7 mouse cellular contexts compared by ENCODE assay signal in genomic region chr5:21055820-21056531, GRCm38 (mm10). TPM values are rescaled to one million over a fixed set of nuclear protein-coding genes. Genes with fewer than 3 reads are reported as not detected.
DNase-seq lines count a peak whose midpoint lies in the region; ATAC-seq lines count a peak whose summit lies in the region.

Gene Ptpn12 (minus strand): TSS chr5:21055911.

- H3K4me1 ChIP-seq in embryonic facial prominence, embryonic 11.5 days (ENCODE audit: control insufficient read depth, insufficient read depth, low read length) = no peaks in the 10 kb centered on the region; the same call in 1 of the 2 replicates
- H3K4me1 ChIP-seq in limb, embryonic 11.5 days (ENCODE audit: control insufficient read depth, insufficient read depth, low read length) = peaks cover 4% of the 10 kb centered on the region
- H3K4me1 ChIP-seq in midbrain, embryonic 14.5 days (ENCODE audit: control insufficient read depth, insufficient read depth, low read length) = peaks cover 17% of the 10 kb centered on the region

- H3K4me2 ChIP-seq in embryonic facial prominence, embryonic 11.5 days (ENCODE audit: low read depth, low read length) = peak within 1 kb of the TSS; percentile 49
- peak within 1 kb of the TSS; percentile 59 for H3K4me2 ChIP-seq in limb, embryonic 11.5 days (ENCODE audit: low read depth, severe bottlenecking)
- H3K4me2 ChIP-seq in midbrain, embryonic 14.5 days (ENCODE audit: low read length) = peak within 1 kb of the TSS; percentile 77

- no peaks in the 10 kb centered on the region for H3K9me3 ChIP-seq in embryonic facial prominence, embryonic 11.5 days (replicated peaks; ENCODE audit: control insufficient read depth, low read length)
- no peaks in the 10 kb centered on the region for H3K9me3 ChIP-seq in limb, embryonic 11.5 days (ENCODE audit: control insufficient read depth, low read length)
- no peaks in the 10 kb centered on the region for H3K9me3 ChIP-seq in midbrain, embryonic 14.5 days (ENCODE audit: control insufficient read depth, low read length)

- H3K27ac ChIP-seq in embryonic facial prominence, embryonic 11.5 days (replicated peaks; ENCODE audit: low read depth, low read length) = peak within 1 kb of the TSS; percentile 99
- peak within 1 kb of the TSS; percentile 98 for H3K27ac ChIP-seq in limb, embryonic 11.5 days (replicated peaks; ENCODE audit: low read depth, low read length)
- H3K27ac ChIP-seq in midbrain, embryonic 14.5 days (replicated peaks; ENCODE audit: low read depth, low read length) = peak within 1 kb of the TSS; percentile 99

- no peaks in the 10 kb centered on the region for H3K27me3 ChIP-seq in embryonic facial prominence, embryonic 11.5 days (ENCODE audit: control insufficient read depth, insufficient read depth, low read length)
- no peaks in the 10 kb centered on the region for H3K27me3 ChIP-seq in limb, embryonic 11.5 days (ENCODE audit: control insufficient read depth, insufficient read depth, low read length)
- H3K27me3 ChIP-seq in midbrain, embryonic 14.5 days (ENCODE audit: control insufficient read depth, insufficient read depth, low read length) = no peaks in the 10 kb centered on the region

- peak; percentile 96 for ATAC-seq in embryonic facial prominence, embryonic 11.5 days (replicated peaks; ENCODE audit: insufficient number of reproducible peaks, low FRiP score, low TSS enrichment, low read depth)
- ATAC-seq in limb, embryonic 11.5 days (ENCODE audit: insufficient number of reproducible peaks, low FRiP score, low TSS enrichment, low read depth) = peak; percentile 96
- ATAC-seq in midbrain, embryonic 14.5 days (ENCODE audit: low FRiP score, low TSS enrichment) = peak; percentile 96

- peak within 1 kb of the TSS; percentile 97 for H3K9ac ChIP-seq in embryonic facial prominence, embryonic 11.5 days (replicated peaks; ENCODE audit: low read length)
- H3K9ac ChIP-seq in limb, embryonic 11.5 days (ENCODE audit: low read length) = peak within 1 kb of the TSS; percentile 95
- H3K9ac ChIP-seq in midbrain, embryonic 14.5 days (replicated peaks; ENCODE audit: low read length) = peak within 1 kb of the TSS; percentile 98

- DNase-seq in adrenal gland, postnatal 14 days = peak; percentile 99
- DNase-seq in embryonic facial prominence, embryonic 11.5 days (ENCODE audit: low spot score) = peak; percentile 98
- DNase-seq in heart, adult 11 months = peak; percentile 100
- peak; percentile 97 for DNase-seq in kidney, adult 18-20 months
- peak; percentile 95 for DNase-seq in limb, embryonic 11.5 days (ENCODE audit: low spot score)
- DNase-seq in midbrain, embryonic 14.5 days = peak; percentile 98
- DNase-seq in spleen, adult 18-20 months = peak; percentile 92 to 96

- peak within 1 kb of the TSS; percentile 97 for H3K4me3 ChIP-seq in embryonic facial prominence, embryonic 11.5 days (ENCODE audit: low read depth, low read length)
- peak within 1 kb of the TSS; percentile 98 for H3K4me3 ChIP-seq in limb, embryonic 11.5 days (ENCODE audit: low read depth, low read length)
- peak within 1 kb of the TSS; percentile 97 for H3K4me3 ChIP-seq in midbrain, embryonic 14.5 days (replicated peaks; ENCODE audit: low read depth, low read length)

- WGBS in embryonic facial prominence, embryonic 11.5 days = 0% methylated on average over 46 of the region's 73 CpGs
- WGBS in limb, embryonic 11.5 days = 0% methylated on average over 40 of the region's 73 CpGs
- WGBS in midbrain, embryonic 14.5 days = under 1% methylated on average over 72 of the region's 73 CpGs

- no peaks in the 10 kb centered on the region for H3K36me3 ChIP-seq in embryonic facial prominence, embryonic 11.5 days (replicated peaks; ENCODE audit: control insufficient read depth, insufficient read depth, low read depth, low read length)
- no peaks in the 10 kb centered on the region for H3K36me3 ChIP-seq in limb, embryonic 11.5 days (ENCODE audit: control insufficient read depth, insufficient read depth, low read length)
- no peaks in the 10 kb centered on the region for H3K36me3 ChIP-seq in midbrain, embryonic 14.5 days (ENCODE audit: control insufficient read depth, insufficient read depth, low read length)

RNA-seq across cellular contexts. Expression of gene Ptpn12, which starts in this region (rescaled TPM):
- 54.2 and 59.4 TPM in 2 replicates for total RNA-seq in adrenal gland, postnatal 14 days (2021)
- 25.9 and 27.6 TPM in 2 replicates for polyA plus RNA-seq in embryonic facial prominence, embryonic 11.5 days (2014; fragmentation: Nextera tagmentation; extraction: Ambion mirVana)
- polyA plus RNA-seq in limb, embryonic 11.5 days (2014; fragmentation: Nextera tagmentation; extraction: Ambion mirVana) = 25.9 and 27.4 TPM in 2 replicates
- polyA plus RNA-seq in midbrain, embryonic 14.5 days (2014; fragmentation: Nextera tagmentation; extraction: Ambion mirVana) = 31.2 and 32.4 TPM in 2 replicates

Comparison
In these comparisons a context has a peak if more than half of its experiments do, and no peak if none do; other contexts are left out.
1. Peak in every context shown above with its lines: DNase-seq, ATAC-seq, H3K4me3 ChIP-seq and H3K27ac ChIP-seq.